Comparison of ENCODE assay signal across 8 mouse cellular contexts in the genomic region with DNA sequence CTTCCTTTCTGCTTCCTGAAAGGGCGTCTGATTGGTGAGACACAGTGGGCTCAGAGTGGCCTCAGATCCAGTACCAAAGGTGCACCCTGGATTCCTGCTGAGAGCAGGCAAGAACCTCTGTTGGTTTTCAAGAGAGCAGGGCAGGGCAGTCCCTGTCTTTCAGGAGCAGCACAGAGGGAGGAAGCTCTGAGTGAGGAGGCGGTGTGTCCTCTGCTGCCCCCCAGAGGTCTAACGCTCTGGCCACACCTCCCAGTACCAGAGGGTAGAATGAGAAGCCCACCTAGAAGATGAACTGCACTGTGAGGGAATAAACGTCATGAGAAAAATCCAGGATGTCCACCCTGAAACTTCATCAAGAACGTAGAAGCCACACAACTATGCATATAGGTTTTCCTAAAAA. TPM values are rescaled to one million over a fixed set of nuclear protein-coding genes. Genes with fewer than 3 reads are reported as not detected.
DNase-seq lines count a peak whose midpoint lies in the region; ATAC-seq lines count a peak whose summit lies in the region.

No protein-coding gene starts in this region.

- H3K9me3 ChIP-seq in midbrain, embryonic 10.5 days (replicated peaks), result no peaks in the 10 kb centered on the region
- no peaks in the 10 kb centered on the region for H3K9me3 ChIP-seq in midbrain, embryonic 15.5 days
- 0 out of 2 replicates have a peak, but pooled peaks cover 2% of the 10 kb centered on the region for H3K9me3 ChIP-seq in liver, embryonic 16.5 days (replicated peaks; ENCODE audit: control insufficient read depth, low read length)

- H3K4me3 ChIP-seq in midbrain, embryonic 10.5 days, result no peak overlapping the region
- no peak overlapping the region for H3K4me3 ChIP-seq in midbrain, embryonic 15.5 days
- no peak overlapping the region for H3K4me3 ChIP-seq in liver, embryonic 16.5 days (ENCODE audit: low read depth, low read length)

- peaks cover 16% of the 10 kb centered on the region for H3K36me3 ChIP-seq in midbrain, embryonic 10.5 days
- H3K36me3 ChIP-seq in midbrain, embryonic 15.5 days (replicated peaks), result no peaks in the 10 kb centered on the region
- peaks cover 10% of the 10 kb centered on the region for H3K36me3 ChIP-seq in liver, embryonic 16.5 days (ENCODE audit: control insufficient read depth, insufficient read depth)

- DNase-seq in midbrain, embryonic 10.5 days (ENCODE audit: low spot score), result peak; percentile 53
- DNase-seq in brain, adult 2 months (ENCODE audit: low read depth, low spot score), result peak; percentile 27
- DNase-seq in gastrocnemius, postnatal 25 days, result peak; percentile 47
- DNase-seq in induced T-regulatory cell, adult 2 months (ENCODE audit: low read depth), result peak; percentile 11
- peak; percentile 57 for DNase-seq in retina, postnatal 1 day

- H3K9ac ChIP-seq in midbrain, embryonic 15.5 days, result no peak overlapping the region
- H3K9ac ChIP-seq in liver, embryonic 16.5 days (ENCODE audit: low read depth, low read length), result no peak overlapping the region

- no peak overlapping the region for H3K27ac ChIP-seq in midbrain, embryonic 10.5 days (replicated peaks)
- H3K27ac ChIP-seq in midbrain, embryonic 15.5 days, result no peak overlapping the region
- no peak overlapping the region for H3K27ac ChIP-seq in liver, embryonic 16.5 days (ENCODE audit: low read length)

- no peaks in the 10 kb centered on the region for H3K27me3 ChIP-seq in midbrain, embryonic 10.5 days (ENCODE audit: low read depth, poor library complexity, severe bottlenecking)
- no peaks in the 10 kb centered on the region for H3K27me3 ChIP-seq in midbrain, embryonic 15.5 days (replicated peaks)
- no peaks in the 10 kb centered on the region for H3K27me3 ChIP-seq in liver, embryonic 16.5 days (ENCODE audit: control insufficient read depth, insufficient read depth, low read depth, low read length)

- H3K4me1 ChIP-seq in midbrain, embryonic 10.5 days, result no peaks in the 10 kb centered on the region
- no peaks in the 10 kb centered on the region for H3K4me1 ChIP-seq in midbrain, embryonic 15.5 days
- H3K4me1 ChIP-seq in liver, embryonic 16.5 days (ENCODE audit: control insufficient read depth, low read depth, low read length), result no peaks in the 10 kb centered on the region

- ATAC-seq in midbrain, embryonic 15.5 days (replicated peaks), result no peak; the same call in 1 of the 2 replicates
- peak; percentile 59; the same call in 1 of the 2 replicates for ATAC-seq in liver, embryonic 16.5 days (ENCODE audit: low read depth)
- ATAC-seq in erythroid progenitor cell, adult 5-6 weeks (replicated peaks; ENCODE audit: low FRiP score, poor library complexity, severe bottlenecking), result no peak

- no peak overlapping the region for H3K4me2 ChIP-seq in midbrain, embryonic 15.5 days
- no peak overlapping the region for H3K4me2 ChIP-seq in liver, embryonic 16.5 days (ENCODE audit: low read depth, low read length)

- 47% methylated on average over 5 of the region's 5 CpGs for WGBS in midbrain, embryonic 10.5 days
- 46% methylated on average over 5 of the region's 5 CpGs for WGBS in midbrain, embryonic 15.5 days
- whole genome bisulfite sequencing in liver, embryonic 16.5 days (ENCODE audit: insufficient replicate concordance), result 44% methylated on average over 5 of the region's 5 CpGs

RNA-seq across cellular contexts. Expression of gene Slc25a15, which starts 21.5 kb away (rescaled TPM):
- 16.4 and 17.5 TPM in 2 replicates for polyA plus RNA-seq in midbrain, embryonic 10.5 days (2016; fragmentation: Nextera tagmentation; extraction: Ambion mirVana)
- 7.1 and 7.3 TPM in 2 replicates for polyA plus RNA-seq in midbrain, embryonic 15.5 days (2015; fragmentation: Nextera tagmentation; extraction: Ambion mirVana)
- 10 to 100 TPM; 11.9 to 12.5 TPM for total RNA-seq in gastrocnemius, postnatal 25 days (2021)
- 26.0 and 27.4 TPM in 2 replicates for polyA plus RNA-seq in liver, embryonic 16.5 days (2015; fragmentation: Nextera tagmentation; extraction: Ambion mirVana)
- total RNA-seq in erythroid progenitor cell, adult 5-6 weeks (2015; ENCODE audit: low replicate concordance), result 1.1 and 2.1 TPM in 2 replicates
- total RNA-seq in erythroid progenitor cell, adult 5-6 weeks (2017; ENCODE audit: low replicate concordance), result 0.38 and 1.9 TPM in 2 replicates

RNA-seq across cellular contexts. Expression of gene Mrps31, which starts 34.3 kb away (rescaled TPM):
- polyA plus RNA-seq in midbrain, embryonic 10.5 days (2016; fragmentation: Nextera tagmentation; extraction: Ambion mirVana), result 40.3 and 44.5 TPM in 2 replicates
- 31.6 TPM in 2 replicates for polyA plus RNA-seq in midbrain, embryonic 15.5 days (2015; fragmentation: Nextera tagmentation; extraction: Ambion mirVana)
- total RNA-seq in gastrocnemius, postnatal 25 days (2021), result 10 to 100 TPM; 27.6 to 32.2 TPM
- 25.9 and 26.8 TPM in 2 replicates for polyA plus RNA-seq in liver, embryonic 16.5 days (2015; fragmentation: Nextera tagmentation; extraction: Ambion mirVana)
- total RNA-seq in erythroid progenitor cell, adult 5-6 weeks (2015; ENCODE audit: low replicate concordance), result 7.6 and 10.1 TPM in 2 replicates
- 8.5 and 11.0 TPM in 2 replicates for total RNA-seq in erythroid progenitor cell, adult 5-6 weeks (2017; ENCODE audit: low replicate concordance)
